Mouse (Mus musculus): Measurements from ENCODE around the gene Dstyk. TPM values are rescaled to one million over a fixed set of nuclear protein-coding genes. Genes with fewer than 3 reads are reported as not detected.

Dstyk gene
- polyA plus RNA-seq, 1 experiment from 2014 or later: 9.5 TPM

DNA sequence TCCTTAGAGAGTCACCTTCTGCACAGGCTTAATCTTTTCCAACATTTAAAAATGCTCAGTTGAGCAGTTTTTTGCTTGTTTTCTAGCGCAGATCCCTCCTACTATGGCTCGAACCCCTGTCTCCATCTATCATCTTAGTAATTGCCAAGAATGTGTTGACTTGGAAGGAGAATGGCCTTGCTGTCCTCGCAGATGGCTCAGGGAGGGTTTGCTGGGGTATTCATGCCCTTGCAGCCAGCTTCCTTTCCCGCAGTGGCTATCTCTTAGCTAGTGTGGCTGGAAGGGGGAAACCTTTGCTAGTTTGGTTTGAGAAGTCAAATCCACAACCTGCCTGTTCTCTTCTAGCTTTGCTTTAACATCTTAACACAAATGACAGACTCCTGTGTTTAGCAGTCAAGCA lies 31.6 kb upstream of the Dstyk start:
- Histone ChIP-seq H3K27me3 (ENCODE audit: control insufficient read depth, insufficient read depth, low read length) (no peaks in the 10 kb centered on the region), H3K36me3 (ENCODE audit: control insufficient read depth, insufficient read depth, low read length) (no peaks in the 10 kb centered on the region), H3K9ac (replicated peaks; ENCODE audit: low read depth, low read length) (no peak overlapping the region), H3K4me3 (ENCODE audit: low read depth, low read length) (no peak overlapping the region), H3K9me3 (ENCODE audit: control insufficient read depth, low read length) (no peaks in the 10 kb centered on the region), H3K4me2 (ENCODE audit: low read depth, low read length) (no peak overlapping the region), H3K27ac (ENCODE audit: low read depth, low read length) (no peak overlapping the region), H3K4me1 (ENCODE audit: control insufficient read depth, insufficient read depth, low read length) (peaks cover 46% of the 10 kb centered on the region)
- no peak for ATAC-seq (ENCODE audit: low read depth)
- 63% methylated on average over 4 of the region's 4 CpGs for WGBS

- 70% methylated on average over 4 of the region's 4 CpGs for WGBS
- Histone ChIP-seq H3K9ac (replicated peaks; ENCODE audit: low read depth, low read length) (no peak overlapping the region), H3K4me1 (ENCODE audit: control insufficient read depth, insufficient read depth, low read length) (peaks cover 46% of the 10 kb centered on the region), H3K9me3 (ENCODE audit: control insufficient read depth, low read length) (no peaks in the 10 kb centered on the region), H3K4me3 (ENCODE audit: low read depth, low read length) (no peak overlapping the region), H3K4me2 (ENCODE audit: low read depth, low read length) (no peak overlapping the region), H3K27ac (ENCODE audit: low read depth, low read length) (no peak overlapping the region), H3K27me3 (ENCODE audit: control insufficient read depth, insufficient read depth, low read length) (no peaks in the 10 kb centered on the region), H3K36me3 (ENCODE audit: control insufficient read depth, insufficient read depth, low read length) (no peaks in the 10 kb centered on the region)
- no peak for ATAC-seq (ENCODE audit: low read depth)
These were observed 31.1 kb upstream of the Dstyk start for GRCm38 (mm10) chr1:132386266-132386665.

DNA sequence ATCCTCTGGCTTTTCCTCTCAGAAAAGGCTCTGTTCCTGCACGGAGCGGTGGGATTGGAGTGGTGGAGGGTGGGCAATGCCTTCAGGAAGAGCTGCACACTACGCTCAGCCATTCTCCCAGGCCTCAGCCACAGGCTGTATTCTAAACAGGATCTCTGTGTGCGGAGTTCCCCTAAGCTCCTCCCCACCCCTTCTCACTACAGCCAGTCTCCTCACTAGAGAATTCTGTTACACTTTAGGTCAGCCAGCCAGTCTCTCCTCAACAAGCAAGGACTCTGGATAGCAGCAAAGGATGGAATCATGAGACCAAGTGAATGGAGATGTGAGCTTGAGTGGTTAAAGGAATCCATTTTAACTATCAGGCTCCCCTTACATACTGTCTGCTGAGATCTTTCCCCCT lies 29.4 kb upstream of the Dstyk start:
- Histone ChIP-seq H3K9me3 (ENCODE audit: control insufficient read depth, low read length) (no peaks in the 10 kb centered on the region), H3K4me2 (ENCODE audit: low read depth, low read length) (peak overlapping the region; percentile 91; the same call in 1 of the 2 replicates), H3K27me3 (ENCODE audit: control insufficient read depth, insufficient read depth, low read length) (no peaks in the 10 kb centered on the region), H3K36me3 (ENCODE audit: control insufficient read depth, insufficient read depth, low read length) (no peaks in the 10 kb centered on the region), H3K9ac (replicated peaks; ENCODE audit: low read depth, low read length) (no peak overlapping the region), H3K27ac (ENCODE audit: low read depth, low read length) (no peak overlapping the region), H3K4me3 (ENCODE audit: low read depth, low read length) (no peak overlapping the region), H3K4me1 (ENCODE audit: control insufficient read depth, insufficient read depth, low read length) (peaks cover 46% of the 10 kb centered on the region)
- WGBS: 37% methylated on average over 4 of the region's 4 CpGs
- no peak for ATAC-seq (ENCODE audit: low read depth)

GRCm38 (mm10) chr1:132388813-132389803 lies 28.2 kb upstream of the Dstyk start:
- Histone ChIP-seq H3K36me3 (ENCODE audit: control insufficient read depth, insufficient read depth, low read length) (no peaks in the 10 kb centered on the region), H3K4me3 (ENCODE audit: low read depth, low read length) (peak overlapping the region; percentile 70), H3K9me3 (ENCODE audit: control insufficient read depth, low read length) (no peaks in the 10 kb centered on the region), H3K27me3 (ENCODE audit: control insufficient read depth, insufficient read depth, low read length) (no peaks in the 10 kb centered on the region), H3K9ac (replicated peaks; ENCODE audit: low read depth, low read length) (no peak overlapping the region; the same call in 1 of the 2 replicates), H3K4me2 (ENCODE audit: low read depth, low read length) (peak overlapping the region; percentile 91), H3K27ac (ENCODE audit: low read depth, low read length) (no peak overlapping the region), H3K4me1 (ENCODE audit: control insufficient read depth, insufficient read depth, low read length) (peaks cover 46% of the 10 kb centered on the region)
- ATAC-seq (ENCODE audit: low read depth): no peak
- WGBS: 53% methylated on average over 8 of the region's 8 CpGs

DNA sequence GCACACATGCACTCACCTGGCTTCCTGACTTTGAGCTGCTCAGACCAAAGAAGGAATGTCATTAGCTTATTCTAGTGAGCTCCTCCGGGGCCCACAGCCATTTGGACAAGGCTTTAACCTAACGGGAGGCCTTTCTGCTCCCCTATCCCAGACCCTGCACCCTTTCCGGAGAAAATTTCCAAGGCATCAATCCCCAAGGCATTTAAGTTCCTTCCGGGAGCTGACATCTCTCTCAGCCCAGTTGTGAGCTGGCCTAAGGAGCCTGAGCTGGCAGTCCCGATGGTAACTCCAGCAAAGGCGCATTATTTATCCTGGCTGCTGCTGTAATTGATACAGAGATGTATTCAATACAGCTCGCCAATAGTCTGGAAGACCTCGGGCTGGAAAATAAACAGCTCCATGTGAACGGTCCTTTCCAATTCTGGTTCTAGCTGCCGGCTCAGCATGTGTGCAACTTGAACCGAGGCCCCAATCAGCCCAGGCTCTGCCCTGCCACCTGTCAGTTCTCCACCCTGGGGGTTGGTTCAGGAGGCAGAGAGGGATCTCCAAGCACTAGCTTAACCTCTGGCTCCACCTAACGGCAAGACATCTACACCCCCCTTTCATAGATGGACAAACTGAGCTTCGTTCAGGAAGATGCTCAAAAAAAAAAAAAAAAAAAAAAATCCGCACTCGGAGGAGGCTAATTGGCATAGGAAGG lies 27.3 kb upstream of the Dstyk start:
- Histone ChIP-seq H3K9ac (replicated peaks; ENCODE audit: low read depth, low read length) (peak overlapping the region; percentile 95), H3K27me3 (ENCODE audit: control insufficient read depth, insufficient read depth, low read length) (no peaks in the 10 kb centered on the region), H3K4me3 (ENCODE audit: low read depth, low read length) (peak overlapping the region; percentile 70), H3K36me3 (ENCODE audit: control insufficient read depth, insufficient read depth, low read length) (no peaks in the 10 kb centered on the region), H3K27ac (ENCODE audit: low read depth, low read length) (peak overlapping the region; percentile 87), H3K9me3 (ENCODE audit: control insufficient read depth, low read length) (no peaks in the 10 kb centered on the region), H3K4me2 (ENCODE audit: low read depth, low read length) (peak overlapping the region; percentile 91), H3K4me1 (ENCODE audit: control insufficient read depth, insufficient read depth, low read length) (peaks cover 37% of the 10 kb centered on the region)
- 13% methylated on average over 15 of the region's 15 CpGs for WGBS
- no peak for ATAC-seq (ENCODE audit: low read depth)

DNA sequence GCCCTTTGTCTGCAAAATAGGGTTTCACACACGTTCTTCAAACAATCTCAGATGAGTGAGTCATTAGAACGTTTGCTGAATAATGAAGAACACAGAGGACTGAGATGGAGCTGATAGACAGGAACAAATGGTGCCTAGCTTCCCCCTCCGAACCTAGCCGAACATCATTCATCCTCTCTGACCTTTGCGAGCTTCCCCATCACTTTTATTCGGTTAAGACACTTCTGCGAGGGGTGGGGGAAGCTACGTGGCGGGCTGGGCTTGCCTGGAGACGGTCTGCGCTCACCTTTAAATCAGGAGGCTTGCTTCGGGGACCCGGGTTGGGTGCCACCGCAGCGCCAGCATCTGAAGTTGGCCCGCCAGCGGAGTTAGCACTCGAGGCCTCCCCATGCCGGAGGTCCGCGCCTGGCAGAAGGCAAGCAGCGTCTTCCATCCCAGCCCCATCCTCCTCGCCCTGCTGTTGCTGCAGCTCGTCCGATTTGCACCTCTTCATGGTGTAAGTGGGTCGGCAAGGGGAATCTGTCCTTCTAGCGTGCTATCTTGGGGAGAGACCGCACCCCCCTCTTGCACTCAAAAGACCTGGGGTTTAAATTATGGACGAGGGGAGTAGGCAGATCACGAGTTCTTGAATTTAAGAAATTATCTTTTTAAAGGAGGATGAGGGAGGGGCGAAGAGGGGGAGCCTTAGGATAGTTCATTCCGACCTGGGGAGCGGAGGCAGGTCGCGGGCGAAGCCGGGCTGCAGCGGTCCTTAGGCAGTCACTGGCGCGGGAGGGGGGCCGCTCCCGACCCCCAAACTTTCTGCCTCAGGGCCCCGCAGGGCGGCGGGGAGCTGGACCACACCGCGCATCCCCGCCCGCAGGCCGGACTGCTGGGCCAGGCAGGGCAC lies 26.4 kb upstream of the Dstyk start, which contains the start of gene Tmcc2:
TSS of gene Tmcc2 (minus strand) at position 591 of the 889 bp plus-strand sequence.
- Histone ChIP-seq H3K9me3 (ENCODE audit: control insufficient read depth, low read length) (no peaks in the 10 kb centered on the region), H3K27me3 (ENCODE audit: control insufficient read depth, insufficient read depth, low read length) (no peaks in the 10 kb centered on the region), H3K36me3 (ENCODE audit: control insufficient read depth, insufficient read depth, low read length) (no peaks in the 10 kb centered on the region), H3K4me3 (ENCODE audit: low read depth, low read length) (peak within 1 kb of the TSS; percentile 70), H3K4me1 (ENCODE audit: control insufficient read depth, insufficient read depth, low read length) (peaks cover 28% of the 10 kb centered on the region), H3K9ac (replicated peaks; ENCODE audit: low read depth, low read length) (peak within 1 kb of the TSS; percentile 95), H3K27ac (ENCODE audit: low read depth, low read length) (peak within 1 kb of the TSS; percentile 87), H3K4me2 (ENCODE audit: low read depth, low read length) (peak within 1 kb of the TSS; percentile 91)
- peak; percentile 59 for ATAC-seq (ENCODE audit: low read depth)
- 0% methylated on average over 49 of the region's 50 CpGs for WGBS

GRCm38 (mm10) chr1:132391580-132392022 lies 25.8 kb upstream of the Dstyk start:
- Histone ChIP-seq H3K36me3 (ENCODE audit: control insufficient read depth, insufficient read depth, low read length) (no peaks in the 10 kb centered on the region), H3K4me1 (ENCODE audit: control insufficient read depth, insufficient read depth, low read length) (peaks cover 27% of the 10 kb centered on the region), H3K4me3 (ENCODE audit: low read depth, low read length) (peak overlapping the region; percentile 70), H3K27me3 (ENCODE audit: control insufficient read depth, insufficient read depth, low read length) (no peaks in the 10 kb centered on the region), H3K9ac (replicated peaks; ENCODE audit: low read depth, low read length) (peak overlapping the region; percentile 95), H3K9me3 (ENCODE audit: control insufficient read depth, low read length) (no peaks in the 10 kb centered on the region), H3K4me2 (ENCODE audit: low read depth, low read length) (peak overlapping the region; percentile 91), H3K27ac (ENCODE audit: low read depth, low read length) (peak overlapping the region; percentile 87)
- under 1% methylated on average over 32 of the region's 54 CpGs for WGBS
- peak; percentile 96 for ATAC-seq (ENCODE audit: low read depth)

- Histone ChIP-seq H3K27me3 (ENCODE audit: control insufficient read depth, insufficient read depth, low read length) (no peaks in the 10 kb centered on the region), H3K4me2 (ENCODE audit: low read depth, low read length) (no peak overlapping the region), H3K9me3 (ENCODE audit: control insufficient read depth, low read length) (no peaks in the 10 kb centered on the region), H3K36me3 (ENCODE audit: control insufficient read depth, insufficient read depth, low read length) (no peaks in the 10 kb centered on the region), H3K9ac (replicated peaks; ENCODE audit: low read depth, low read length) (no peak overlapping the region), H3K4me3 (ENCODE audit: low read depth, low read length) (no peak overlapping the region), H3K27ac (ENCODE audit: low read depth, low read length) (no peak overlapping the region), H3K4me1 (ENCODE audit: control insufficient read depth, insufficient read depth, low read length) (peaks cover 24% of the 10 kb centered on the region)
- WGBS: 59% methylated on average over 5 of the region's 5 CpGs
- ATAC-seq (ENCODE audit: low read depth): no peak
These were observed 24.5 kb upstream of the Dstyk start for GRCm38 (mm10) chr1:132392872-132393271.

Measured in neural tube, embryonic 14.5 days (tissue).